Mouse (Mus musculus) forebrain, postnatal 0 days (tissue): ENCODE measurements at regions not wholly inside any gene's neighbourhood (a gene's known extent, or its start where the extent isn't known, plus 50 kb on each side); places are given as distances from the start of the nearest gene placed in this dataset.
A peak's percentile ranks its signal among the peaks of the same experiment; 100 is the strongest.

ENCODE experiments used
- ATAC-seq: fragments of 200-750 bp; cut with Nextera tagmentation; 2 replicates; pipeline ENCODE4 v1.8.0; 2017; ENCODE audit warnings: mild to moderate bottlenecking, moderate library complexity
- DNase-seq: peaks from one replicate; pipeline ENCODE4 v3.0.0-alpha.2; 2015
- H3K27ac ChIP-seq: fragments of 300-500 bp; sonication (generic); 2 replicates; pipeline ENCODE4 v1.5.1; 2014; ENCODE audit warnings: low read depth, mild to moderate bottlenecking, antibody characterized with exemption, low read length, moderate library complexity, mixed read lengths
- H3K27me3 ChIP-seq: fragments of 300-500 bp; sonication (generic); 2 replicates; pipeline ENCODE4 v1.6.1; 2014; ENCODE audit warnings: mild to moderate bottlenecking, low read length, mixed read lengths; ENCODE audit not compliant: insufficient read depth
- H3K36me3 ChIP-seq: fragments of 300-500 bp; sonication (generic); 2 replicates; pipeline ENCODE4 v1.6.1; 2014; ENCODE audit warnings: mild to moderate bottlenecking, moderate library complexity; ENCODE audit not compliant: insufficient read depth
- H3K4me1 ChIP-seq: fragments of 300-500 bp; sonication (generic); 2 replicates; pipeline ENCODE4 v1.6.1; 2014; ENCODE audit warnings: antibody characterized with exemption; ENCODE audit not compliant: insufficient read depth
- H3K4me2 ChIP-seq: fragments of 300-500 bp; sonication (generic); 2 replicates; pipeline ENCODE4 v1.6.1; 2014; ENCODE audit warnings: low read depth, mild to moderate bottlenecking, moderate library complexity
- H3K4me3 ChIP-seq: fragments of 300-500 bp; sonication (generic); 2 replicates; pipeline ENCODE4 v1.5.1; 2014; ENCODE audit warnings: low read depth, low read length, mixed read lengths
- H3K9ac ChIP-seq: fragments of 300-500 bp; sonication (generic); 2 replicates; pipeline ENCODE4 v1.6.1; 2014; ENCODE audit warnings: mild to moderate bottlenecking
- H3K9me3 ChIP-seq: fragments of 300-500 bp; sonication (generic); 2 replicates; pipeline ENCODE4 v1.6.1; 2016; ENCODE audit warnings: low read length
- CTCF ChIP-seq: sonication (generic); IDR thresholded peaks from 2 replicates; pipeline ENCODE4 v1.5.1; 2016; ENCODE audit warnings: antibody characterized with exemption, control low read depth, low read depth
- WGBS: fragments of 180-500 bp; shearing (Covaris S2); extraction: QIAGEN DNeasy Blood & Tissue Kit; methylation state at CpG from one replicate; pipeline ENCODE4 v1.1.7; 2014; 5-methylcytosine and 5-hydroxymethylcytosine counted together

- Histone ChIP-seq H3K27ac (no peak overlapping the region), H3K36me3 (no peaks in the 10 kb centered on the region), H3K9ac (no peak overlapping the region), H3K9me3 (no peaks in the 10 kb centered on the region), H3K4me2 (no peak overlapping the region), H3K4me1 (no peaks in the 10 kb centered on the region), H3K4me3 (no peak overlapping the region), H3K27me3 (no peaks in the 10 kb centered on the region)
- WGBS, result 20% methylated on average over 11 of the region's 11 CpGs
- TF ChIP-seq CTCF, result no peak
- no peak for ATAC-seq
- DNase-seq, result no peak
Measured at GRCm38 (mm10) chr13:103660248-103660996, 114.0 kb downstream of the Srek1 start.

GRCm38 (mm10) chr13:103655966-103656365 lies 118.4 kb downstream of the Srek1 start:
- Histone ChIP-seq H3K27me3 (no peaks in the 10 kb centered on the region), H3K4me1 (no peaks in the 10 kb centered on the region), H3K36me3 (no peaks in the 10 kb centered on the region), H3K9ac (no peak overlapping the region), H3K4me3 (no peak overlapping the region), H3K9me3 (no peaks in the 10 kb centered on the region), H3K4me2 (no peak overlapping the region), H3K27ac (no peak overlapping the region)
- 84% methylated on average over 2 of the region's 2 CpGs for WGBS
- TF ChIP-seq CTCF, result no peak
- no peak for DNase-seq
- no peak for ATAC-seq

GRCm38 (mm10) chr13:103653216-103653615 lies 121.2 kb downstream of the Srek1 start:
- Histone ChIP-seq H3K4me3 (no peak overlapping the region), H3K27ac (no peak overlapping the region)
- ATAC-seq, result no peak

GRCm38 (mm10) chr13:103649383-103649782 lies 125.0 kb downstream of the Srek1 start:
- H3K4me3 ChIP-seq, result no peak overlapping the region
- H3K4me1 ChIP-seq, result no peaks in the 10 kb centered on the region
- H3K9me3 ChIP-seq, result no peaks in the 10 kb centered on the region
- no peak overlapping the region for H3K27ac ChIP-seq
- DNase-seq, result peak; percentile 69
- WGBS, result 50% methylated on average over 3 of the region's 3 CpGs
- ATAC-seq, result peak; percentile 84
- TF ChIP-seq CTCF, result no peak
- no peaks in the 10 kb centered on the region for H3K27me3 ChIP-seq
- H3K36me3 ChIP-seq, result no peaks in the 10 kb centered on the region
- H3K4me2 ChIP-seq, result no peak overlapping the region
- H3K9ac ChIP-seq, result no peak overlapping the region

More at GRCm38 (mm10) chr13:103653216-103653615, 121.2 kb downstream of the Srek1 start:
- Histone ChIP-seq H3K27me3 (no peaks in the 10 kb centered on the region), H3K4me2 (no peak overlapping the region), H3K4me1 (no peaks in the 10 kb centered on the region), H3K9me3 (no peaks in the 10 kb centered on the region), H3K9ac (no peak overlapping the region), H3K36me3 (no peaks in the 10 kb centered on the region)
- no peak for DNase-seq
- WGBS, result 85% methylated on average over 4 of the region's 4 CpGs
- no peak for TF ChIP-seq CTCF

- no peaks in the 10 kb centered on the region for H3K4me1 ChIP-seq
- 72% methylated on average over 4 of the region's 4 CpGs for WGBS
- no peak overlapping the region for H3K4me3 ChIP-seq
- DNase-seq (no peak), ATAC-seq (no peak)
- H3K4me2 ChIP-seq, result no peak overlapping the region
- no peaks in the 10 kb centered on the region for H3K36me3 ChIP-seq
- TF ChIP-seq CTCF, result no peak
- no peaks in the 10 kb centered on the region for H3K27me3 ChIP-seq
- no peak overlapping the region for H3K9ac ChIP-seq
- H3K27ac ChIP-seq, result no peak overlapping the region
- H3K9me3 ChIP-seq, result no peaks in the 10 kb centered on the region
Measured at GRCm38 (mm10) chr13:103648016-103648415, 126.4 kb downstream of the Srek1 start.

- no peak overlapping the region for H3K4me2 ChIP-seq
- H3K9me3 ChIP-seq, result no peaks in the 10 kb centered on the region
- H3K36me3 ChIP-seq, result no peaks in the 10 kb centered on the region
- H3K9ac ChIP-seq, result no peak overlapping the region
- no peak overlapping the region for H3K27ac ChIP-seq
- TF ChIP-seq CTCF, result peak; percentile 76
- H3K4me1 ChIP-seq, result no peaks in the 10 kb centered on the region
- no peak overlapping the region for H3K4me3 ChIP-seq
- no peaks in the 10 kb centered on the region for H3K27me3 ChIP-seq
- DNase-seq (peak; percentile 47), ATAC-seq (no peak)
- WGBS, result 39% methylated on average over 4 of the region's 4 CpGs
Measured at GRCm38 (mm10) chr13:103646035-103646434, 128.4 kb downstream of the Srek1 start.

GRCm38 (mm10) chr13:103643993-103644722 lies 130.2 kb downstream of the Srek1 start:
- no peaks in the 10 kb centered on the region for H3K4me1 ChIP-seq
- H3K9ac ChIP-seq, result no peak overlapping the region; the same call in 1 of the 2 replicates
- no peak overlapping the region for H3K27ac ChIP-seq
- no peak overlapping the region for H3K4me2 ChIP-seq
- ATAC-seq (peak; percentile 87), DNase-seq (peak; percentile 84)
- peak; percentile 75 for TF ChIP-seq CTCF
- H3K27me3 ChIP-seq, result no peaks in the 10 kb centered on the region
- H3K4me3 ChIP-seq, result no peak overlapping the region
- no peaks in the 10 kb centered on the region for H3K9me3 ChIP-seq
- WGBS, result 38% methylated on average over 6 of the region's 6 CpGs
- H3K36me3 ChIP-seq, result no peaks in the 10 kb centered on the region
